Mouse (Mus musculus) intestine, embryonic 15.5 days (tissue): ENCODE measurements around the gene Rab9b. TPM values are rescaled to one million over a fixed set of nuclear protein-coding genes. Genes with fewer than 3 reads are reported as not detected.

ENCODE experiments used
- ATAC-seq: fragments of 200-750 bp; cut with Nextera tagmentation; 2 replicates; pipeline ENCODE4 v1.8.0; 2017; ENCODE audit warnings: moderate TSS enrichment, moderate library complexity
- H3K27ac ChIP-seq: fragments of 300-500 bp; sonication (generic); 2 replicates; pipeline ENCODE4 v1.5.1; 2015; ENCODE audit warnings: mild to moderate bottlenecking, inconsistent platforms
- H3K27me3 ChIP-seq: fragments of 300-500 bp; sonication (generic); replicated peaks from 2 replicates; pipeline ENCODE4 v1.6.1; 2015; ENCODE audit warnings: inconsistent platforms
- H3K36me3 ChIP-seq: fragments of 300-500 bp; sonication (generic); 2 replicates; pipeline ENCODE4 v1.6.1; 2015; ENCODE audit warnings: inconsistent platforms
- H3K4me1 ChIP-seq: fragments of 300-500 bp; sonication (generic); replicated peaks from 2 replicates; pipeline ENCODE4 v1.6.1; 2015; ENCODE audit warnings: inconsistent platforms
- H3K4me2 ChIP-seq: fragments of 300-500 bp; sonication (generic); replicated peaks from 2 replicates; pipeline ENCODE4 v1.6.1; 2015; ENCODE audit warnings: mild to moderate bottlenecking, inconsistent platforms
- H3K4me3 ChIP-seq: fragments of 300-500 bp; sonication (generic); replicated peaks from 2 replicates; pipeline ENCODE4 v1.5.1; 2015; ENCODE audit warnings: inconsistent platforms
- H3K9ac ChIP-seq: fragments of 300-500 bp; sonication (generic); 2 replicates; pipeline ENCODE4 v1.6.1; 2015; ENCODE audit warnings: inconsistent platforms
- H3K9me3 ChIP-seq: fragments of 300-500 bp; sonication (generic); 2 replicates; pipeline ENCODE4 v1.6.1; 2016; ENCODE audit warnings: inconsistent platforms
- WGBS: fragments of 180-500 bp; shearing (Covaris S2); methylation state at CpG from one replicate; pipeline ENCODE4 v1.1.7; 2015; 5-methylcytosine and 5-hydroxymethylcytosine counted together
- polyA plus RNA-seq: library from polyadenylated mRNA; unstranded; fragments of >200 nt; fragmentation: Nextera tagmentation; extraction: Ambion mirVana; gene quantifications from 2 replicates; pipeline ENCODE4 v1.2.1, GENCODE M21; 2015

Rab9b gene
- 0.40 and 0.43 TPM in 2 replicates for polyA plus RNA-seq

GRCm38 (mm10) chrX:136868061-136869040 lies at the start of gene Rab9b:
Gene Rab9b, minus strand, starts transcription at chrX:136868755.
- Histone ChIP-seq H3K4me1 (no peaks in the 10 kb centered on the region), H3K9me3 (no peaks in the 10 kb centered on the region), H3K4me3 (peak within 1 kb of the TSS; percentile 39), H3K4me2 (peak within 1 kb of the TSS; percentile 77), H3K27ac (no peak within 1 kb of the TSS), H3K36me3 (no peaks in the 10 kb centered on the region), H3K27me3 (no peaks in the 10 kb centered on the region), H3K9ac (peak within 1 kb of the TSS; percentile 28; the same call in 1 of the 2 replicates)
- ATAC-seq, result peak; percentile 83
- WGBS, result 29% methylated on average over 30 of the region's 36 CpGs

- ATAC-seq, result no peak
- 52% methylated on average over 4 of the region's 4 CpGs for WGBS
- Histone ChIP-seq H3K9ac (no peak overlapping the region), H3K27ac (no peak overlapping the region), H3K4me2 (no peak overlapping the region), H3K36me3 (no peaks in the 10 kb centered on the region), H3K27me3 (no peaks in the 10 kb centered on the region), H3K4me3 (no peak overlapping the region), H3K9me3 (no peaks in the 10 kb centered on the region), H3K4me1 (no peaks in the 10 kb centered on the region)
Observed at GRCm38 (mm10) chrX:136904369-136904768, 35.8 kb upstream of the Rab9b start.

- Histone ChIP-seq H3K9ac (no peak overlapping the region), H3K4me3 (no peak overlapping the region), H3K27me3 (no peaks in the 10 kb centered on the region), H3K4me1 (no peaks in the 10 kb centered on the region), H3K4me2 (no peak overlapping the region), H3K27ac (no peak overlapping the region), H3K9me3 (no peaks in the 10 kb centered on the region), H3K36me3 (no peaks in the 10 kb centered on the region)
- whole genome bisulfite sequencing, result 53% methylated on average over 2 of the region's 2 CpGs
- no peak for ATAC-seq
Observed at GRCm38 (mm10) chrX:136895757-136896156, 27.2 kb upstream of the Rab9b start.

GRCm38 (mm10) chrX:136850300-136850699 lies 18.3 kb downstream of the Rab9b start:
- H3K27ac ChIP-seq, result no peak overlapping the region
- no peaks in the 10 kb centered on the region for H3K36me3 ChIP-seq
- no peaks in the 10 kb centered on the region for H3K4me1 ChIP-seq
- no peak overlapping the region for H3K4me2 ChIP-seq
- no peaks in the 10 kb centered on the region for H3K27me3 ChIP-seq
- no peak overlapping the region for H3K9ac ChIP-seq
- 25% methylated on average over 3 of the region's 3 CpGs for WGBS
- H3K4me3 ChIP-seq, result no peak overlapping the region
- no peaks in the 10 kb centered on the region for H3K9me3 ChIP-seq
- no peak for ATAC-seq

- no peaks in the 10 kb centered on the region for H3K4me1 ChIP-seq
- H3K27me3 ChIP-seq, result no peaks in the 10 kb centered on the region
- no peak overlapping the region for H3K27ac ChIP-seq
- no peak for ATAC-seq
- no peaks in the 10 kb centered on the region for H3K9me3 ChIP-seq
- no peak overlapping the region for H3K4me2 ChIP-seq
- no peaks in the 10 kb centered on the region for H3K36me3 ChIP-seq
- no peak overlapping the region for H3K9ac ChIP-seq
- no peak overlapping the region for H3K4me3 ChIP-seq
Observed at GRCm38 (mm10) chrX:136828610-136829009, 39.9 kb downstream of the Rab9b start.

GRCm38 (mm10) chrX:136825016-136825415 lies 43.5 kb downstream of the Rab9b start:
- WGBS, result 69% methylated on average over 4 of the region's 4 CpGs
- no peak overlapping the region for H3K9ac ChIP-seq
- H3K4me3 ChIP-seq, result no peak overlapping the region
- H3K36me3 ChIP-seq, result no peaks in the 10 kb centered on the region
- ATAC-seq, result no peak
- no peak overlapping the region for H3K4me2 ChIP-seq
- H3K27me3 ChIP-seq, result no peaks in the 10 kb centered on the region
- no peak overlapping the region for H3K27ac ChIP-seq
- H3K9me3 ChIP-seq, result no peaks in the 10 kb centered on the region
- no peaks in the 10 kb centered on the region for H3K4me1 ChIP-seq

GRCm38 (mm10) chrX:136822371-136822770 lies 46.2 kb downstream of the Rab9b start, which contains the start of gene Plp1:
Gene Plp1, plus strand, starts transcription at chrX:136822671.
- H3K27ac ChIP-seq, result no peak within 1 kb of the TSS
- WGBS, result 41% methylated on average over 1 of the region's 1 CpGs

GRCm38 (mm10) chrX:136820250-136820649 lies 48.3 kb downstream of the Rab9b start:
- Histone ChIP-seq H3K4me3 (no peak overlapping the region), H3K9ac (no peak overlapping the region), H3K27ac (no peak overlapping the region), H3K4me2 (no peak overlapping the region), H3K27me3 (no peaks in the 10 kb centered on the region), H3K4me1 (no peaks in the 10 kb centered on the region), H3K36me3 (no peaks in the 10 kb centered on the region), H3K9me3 (no peaks in the 10 kb centered on the region)
- ATAC-seq, result no peak
- 16% methylated on average over 1 of the region's 1 CpGs for WGBS

More at GRCm38 (mm10) chrX:136822371-136822770, 46.2 kb downstream of the Rab9b start, which contains the start of gene Plp1:
- H3K9me3 ChIP-seq, result no peaks in the 10 kb centered on the region
- H3K4me1 ChIP-seq, result no peaks in the 10 kb centered on the region
- H3K27me3 ChIP-seq, result no peaks in the 10 kb centered on the region
- H3K4me2 ChIP-seq, result no peak within 1 kb of the TSS
- H3K36me3 ChIP-seq, result no peaks in the 10 kb centered on the region
- no peak within 1 kb of the TSS for H3K9ac ChIP-seq
- ATAC-seq, result no peak
- no peak within 1 kb of the TSS for H3K4me3 ChIP-seq

GRCm38 (mm10) chrX:136819752-136820151 lies 48.8 kb downstream of the Rab9b start:
- Histone ChIP-seq H3K4me1 (no peaks in the 10 kb centered on the region), H3K36me3 (no peaks in the 10 kb centered on the region), H3K4me3 (no peak overlapping the region), H3K9ac (no peak overlapping the region), H3K27ac (no peak overlapping the region), H3K4me2 (no peak overlapping the region), H3K27me3 (no peaks in the 10 kb centered on the region), H3K9me3 (no peaks in the 10 kb centered on the region)
- no peak for ATAC-seq
- WGBS, result 86% methylated on average over 6 of the region's 6 CpGs

Other genes starting within 250 kb of the Rab9b start
- 6.0 and 7.8 TPM in 2 replicates for gene Tceal1, start 160.8 kb downstream of the Rab9b start, polyA plus RNA-seq
- gene Morf4l2, start 125.1 kb downstream of the Rab9b start, polyA plus RNA-seq, result 439 and 480 TPM in 2 replicates
- gene Glra4, start 88.6 kb downstream of the Rab9b start, polyA plus RNA-seq, result not detected in 2 replicates
- 4.6 and 5.8 TPM in 2 replicates for gene Plp1, start 46.1 kb downstream of the Rab9b start, polyA plus RNA-seq
- gene H2bfm, start 58.6 kb upstream of the Rab9b start, polyA plus RNA-seq, result not detected in 2 replicates
- gene Tmsb15b2, start 106.7 kb upstream of the Rab9b start, polyA plus RNA-seq, result 51.1 and 52.2 TPM in 2 replicates
- 3.2 and 6.3 TPM in 2 replicates for gene Tmsb15l, start 108.1 kb upstream of the Rab9b start, polyA plus RNA-seq
- 21.5 and 24.8 TPM in 2 replicates for gene Tmsb15b1, start 108.1 kb upstream of the Rab9b start, polyA plus RNA-seq
- gene Zcchc18, start 124.4 kb upstream of the Rab9b start, polyA plus RNA-seq, result 15.5 and 17.8 TPM in 2 replicates
- gene Slc25a53, start 169.5 kb upstream of the Rab9b start, polyA plus RNA-seq, result 7.5 and 7.9 TPM in 2 replicates
- 5.1 and 6.3 TPM in 2 replicates for gene Fam199x, start 180.8 kb upstream of the Rab9b start, polyA plus RNA-seq